Mouse (Mus musculus) urinary bladder, postnatal 14 days (tissue): ENCODE data around the gene Olfr935.

Experiments used
- DNase-seq: peaks from one replicate; pipeline ENCODE4 v3.0.0; 2021; ENCODE audit warnings: low spot score

Olfr935 gene

GRCm38 (mm10) chr9:38999583-38999982 is at the start of gene Olfr935:
Gene Olfr935, minus strand, starts transcription at chr9:38999683.
- DNase-seq, result no peak

GRCm38 (mm10) chr9:39023277-39023676 is 23.8 kb upstream of the Olfr935 start, which contains the start of gene Olfr146:
Gene Olfr146, minus strand, starts transcription at chr9:39023377.
- no peak for DNase-seq

GRCm38 (mm10) chr9:38988215-38988614 is 11.3 kb downstream of the Olfr935 start, which contains the start of gene Olfr934:
Gene Olfr934, minus strand, starts transcription at chr9:38988315.
- DNase-seq, result no peak

- no peak for DNase-seq
Measured at GRCm38 (mm10) chr9:38972013-38972412, 27.5 kb downstream of the Olfr935 start, which contains the start of gene Olfr933. Gene Olfr933, plus strand, starts transcription at chr9:38972313.

- no peak for DNase-seq
Measured at GRCm38 (mm10) chr9:38954124-38954416, 45.4 kb downstream of the Olfr935 start.

- no peak for DNase-seq
Measured at GRCm38 (mm10) chr9:38953401-38954123, 45.9 kb downstream of the Olfr935 start.
